Mouse (Mus musculus): ENCODE measurements around the gene Olfml2a.
A peak's percentile ranks its signal among the peaks of the same experiment; 100 is the strongest.

The Olfml2a gene

DNA sequence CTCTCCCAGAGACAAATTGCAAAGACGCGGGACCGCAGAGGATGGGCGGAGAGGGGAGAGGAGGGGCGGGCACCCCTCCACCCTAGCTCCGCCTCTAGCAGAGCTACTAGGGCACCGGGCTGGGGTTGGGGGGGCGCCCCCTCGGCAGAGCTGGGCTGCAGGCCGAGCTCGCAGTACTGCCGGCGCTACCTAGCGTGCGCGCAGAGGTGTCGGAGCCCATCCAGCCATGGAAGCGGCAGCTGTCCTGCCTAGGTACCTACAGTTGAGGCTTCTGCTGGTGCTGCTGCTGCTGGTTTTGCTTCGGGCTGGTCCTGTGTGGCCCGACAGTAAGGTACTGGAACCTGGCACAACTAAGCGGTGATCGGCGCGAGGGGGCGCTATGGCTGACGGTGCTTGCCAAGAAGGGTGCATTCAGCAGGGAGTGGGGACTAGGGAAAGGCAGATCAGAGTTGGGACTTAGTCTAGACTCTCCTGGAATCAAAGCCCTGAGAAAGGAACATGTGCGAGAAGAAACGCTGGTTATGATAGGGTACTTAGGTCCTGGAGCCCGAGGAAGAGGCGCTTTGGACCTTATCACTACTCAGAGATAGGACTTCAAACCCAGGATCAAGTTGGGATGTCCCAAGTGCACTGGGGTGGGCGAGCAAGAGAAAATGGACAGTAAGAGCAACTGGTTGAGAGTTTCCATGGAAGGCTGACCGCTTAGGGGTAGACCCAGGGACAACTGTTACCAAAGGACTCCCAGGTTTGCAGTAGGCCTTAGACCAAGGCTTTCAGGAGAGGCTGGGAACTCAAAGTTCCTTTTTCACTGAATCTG is at the start of gene Olfml2a:
Gene Olfml2a, plus strand, starts transcription at position 128 of the 817 bp plus-strand sequence.
- ATAC-seq (ENCODE audit: insufficient number of reproducible peaks, low FRiP score, low TSS enrichment): 0 out of 2 replicates have a peak, but pooled peaks have one; percentile 47

DNA sequence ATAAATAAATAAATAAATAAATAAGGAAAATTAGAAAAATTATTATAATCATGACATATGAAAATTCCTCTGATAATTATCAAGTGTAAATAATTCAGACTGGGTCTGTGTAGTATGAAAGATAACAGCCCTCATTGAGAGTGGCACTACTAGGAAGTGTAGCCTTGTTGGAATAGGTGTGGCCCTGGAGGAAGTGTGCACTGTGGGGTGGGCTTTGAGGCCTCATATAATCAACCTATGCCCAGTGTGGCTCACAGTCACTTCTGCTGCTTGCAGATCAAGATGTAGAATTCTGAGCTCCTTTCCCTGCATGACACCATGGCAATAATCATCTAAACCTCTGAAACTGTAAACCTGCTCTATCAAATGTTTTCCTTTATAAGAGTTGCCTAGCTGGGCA is 28.9 kb upstream of the Olfml2a start:
- ATAC-seq (ENCODE audit: insufficient number of reproducible peaks, low FRiP score, low TSS enrichment): no peak

GRCm38 (mm10) chr2:38904290-38904689 is 27.5 kb upstream of the Olfml2a start:
- ATAC-seq (ENCODE audit: insufficient number of reproducible peaks, low FRiP score, low TSS enrichment): no peak

DNA sequence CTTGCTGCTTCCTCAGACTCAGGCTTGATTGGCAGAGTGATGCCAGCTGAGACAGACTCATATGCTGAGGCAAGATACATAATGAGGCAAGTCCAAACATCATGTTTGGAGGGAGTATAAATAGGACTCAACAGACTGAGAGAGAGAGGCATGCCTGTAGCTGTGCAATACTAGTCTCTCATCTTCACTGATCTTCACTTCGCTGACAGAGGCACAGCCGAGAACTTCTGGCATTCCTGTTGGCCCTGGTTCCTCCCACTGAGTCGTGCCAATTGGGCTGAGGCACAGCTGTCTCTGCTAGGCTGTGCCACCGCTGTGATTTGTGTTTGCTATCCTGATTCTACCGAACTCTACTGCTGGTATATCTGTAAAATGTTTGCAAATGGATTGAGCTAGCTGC is 25.7 kb upstream of the Olfml2a start:
- no peak for ATAC-seq (ENCODE audit: insufficient number of reproducible peaks, low FRiP score, low TSS enrichment)

- no peak for ATAC-seq (ENCODE audit: insufficient number of reproducible peaks, low FRiP score, low TSS enrichment)
These were observed 23.2 kb upstream of the Olfml2a start for GRCm38 (mm10) chr2:38908604-38909003.

DNA sequence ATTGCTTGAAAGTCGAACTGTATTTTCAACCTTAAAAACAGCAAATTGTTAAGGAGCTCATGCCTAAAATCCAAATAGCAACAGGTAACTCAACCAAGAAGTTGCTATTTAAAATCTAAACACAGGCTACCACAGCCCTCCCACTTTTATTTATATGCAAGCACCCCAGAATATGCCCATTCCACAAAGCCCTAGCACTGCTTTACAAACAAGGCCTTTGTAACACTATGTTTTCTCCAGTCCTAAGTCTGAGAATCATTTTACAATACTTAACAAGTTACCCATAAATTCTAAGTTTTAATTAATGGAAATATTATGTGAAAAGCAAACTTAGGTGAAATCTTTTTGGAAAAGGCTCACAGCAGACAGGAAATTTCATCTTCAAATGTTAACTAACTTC is 17.3 kb upstream of the Olfml2a start:
- ATAC-seq (ENCODE audit: insufficient number of reproducible peaks, low FRiP score, low TSS enrichment): no peak

DNA sequence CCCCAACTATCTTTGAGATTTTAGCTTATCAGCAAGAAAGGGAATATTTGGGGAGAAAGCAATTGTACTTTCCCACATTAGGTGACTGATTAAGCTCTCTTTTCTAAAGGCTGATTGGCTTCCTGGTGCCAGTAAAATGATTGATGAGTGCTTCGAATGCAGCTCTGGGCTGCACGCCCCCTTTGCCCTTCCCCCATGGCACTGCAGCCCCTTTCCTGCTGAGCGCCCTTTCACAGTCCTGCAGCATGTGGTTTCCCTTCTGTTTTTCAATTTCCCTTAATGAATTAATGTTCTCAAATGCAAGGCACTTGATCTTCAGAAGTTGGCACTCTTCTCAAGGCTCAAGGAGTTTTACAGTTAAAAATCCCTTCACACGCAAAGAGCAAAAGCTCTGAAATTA is 16.8 kb upstream of the Olfml2a start:
- ATAC-seq (ENCODE audit: insufficient number of reproducible peaks, low FRiP score, low TSS enrichment): no peak

DNA sequence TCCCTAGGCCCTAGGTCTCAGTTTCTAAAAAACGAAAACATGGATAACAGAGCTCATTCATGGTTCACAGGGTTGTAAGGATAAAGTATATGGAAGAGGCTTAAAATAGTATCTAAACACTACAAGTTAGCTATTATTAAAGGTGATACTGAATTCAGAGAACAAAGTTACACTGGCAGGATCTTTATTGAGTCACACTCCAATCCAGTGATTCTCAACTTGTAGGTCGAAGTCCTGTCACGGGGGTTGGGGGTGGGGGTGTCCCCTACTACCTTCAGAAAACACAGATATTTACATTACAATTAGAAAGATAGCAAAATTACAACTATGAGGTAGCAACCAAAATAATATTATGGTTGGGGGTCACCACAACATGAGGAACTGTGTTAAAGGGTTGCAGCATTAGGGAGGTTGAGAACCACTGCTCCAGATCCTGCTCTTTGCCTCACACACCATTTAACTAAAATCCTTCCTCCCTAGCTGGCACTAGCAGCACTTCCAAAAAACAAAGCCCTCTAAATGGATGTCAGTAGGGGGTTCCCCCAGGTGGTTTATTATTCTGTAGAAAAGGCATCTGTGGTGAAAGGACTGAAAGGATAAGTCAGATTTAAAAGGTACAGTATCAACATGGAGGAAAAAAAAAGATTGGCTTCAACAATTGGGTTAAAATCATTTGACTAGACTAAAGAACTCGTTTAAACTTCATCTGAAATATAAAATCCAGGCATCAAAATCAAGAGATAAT is 14.7 kb upstream of the Olfml2a start:
- ATAC-seq (ENCODE audit: insufficient number of reproducible peaks, low FRiP score, low TSS enrichment): no peak

- ATAC-seq (ENCODE audit: insufficient number of reproducible peaks, low FRiP score, low TSS enrichment): no peak
These were observed 10.4 kb upstream of the Olfml2a start for GRCm38 (mm10) chr2:38921374-38921773.

- ATAC-seq (ENCODE audit: insufficient number of reproducible peaks, low FRiP score, low TSS enrichment): no peak
These were observed 8.3 kb upstream of the Olfml2a start for GRCm38 (mm10) chr2:38923471-38923870.

DNA sequence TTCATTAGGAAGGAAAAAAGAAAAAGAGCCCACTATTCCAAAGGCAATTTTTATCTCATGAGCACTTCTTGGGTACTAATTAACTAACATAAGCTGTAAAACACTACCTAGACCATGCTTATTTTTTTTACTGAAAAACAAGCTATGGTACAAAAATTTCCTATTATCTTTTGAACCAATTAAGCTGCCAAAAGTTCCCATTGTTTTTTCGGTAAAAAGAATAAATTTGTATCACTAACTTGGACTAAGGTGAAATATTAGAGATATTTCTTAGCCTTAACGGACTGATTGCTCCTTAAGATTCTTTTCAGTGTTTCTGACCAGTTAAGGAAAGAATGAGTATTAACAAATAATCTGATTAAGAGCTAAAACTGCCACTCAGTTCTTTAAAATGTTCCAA is 7.9 kb upstream of the Olfml2a start:
- ATAC-seq (ENCODE audit: insufficient number of reproducible peaks, low FRiP score, low TSS enrichment): no peak

GRCm38 (mm10) chr2:38924571-38924970 is 7.2 kb upstream of the Olfml2a start:
- no peak for ATAC-seq (ENCODE audit: insufficient number of reproducible peaks, low FRiP score, low TSS enrichment)

DNA sequence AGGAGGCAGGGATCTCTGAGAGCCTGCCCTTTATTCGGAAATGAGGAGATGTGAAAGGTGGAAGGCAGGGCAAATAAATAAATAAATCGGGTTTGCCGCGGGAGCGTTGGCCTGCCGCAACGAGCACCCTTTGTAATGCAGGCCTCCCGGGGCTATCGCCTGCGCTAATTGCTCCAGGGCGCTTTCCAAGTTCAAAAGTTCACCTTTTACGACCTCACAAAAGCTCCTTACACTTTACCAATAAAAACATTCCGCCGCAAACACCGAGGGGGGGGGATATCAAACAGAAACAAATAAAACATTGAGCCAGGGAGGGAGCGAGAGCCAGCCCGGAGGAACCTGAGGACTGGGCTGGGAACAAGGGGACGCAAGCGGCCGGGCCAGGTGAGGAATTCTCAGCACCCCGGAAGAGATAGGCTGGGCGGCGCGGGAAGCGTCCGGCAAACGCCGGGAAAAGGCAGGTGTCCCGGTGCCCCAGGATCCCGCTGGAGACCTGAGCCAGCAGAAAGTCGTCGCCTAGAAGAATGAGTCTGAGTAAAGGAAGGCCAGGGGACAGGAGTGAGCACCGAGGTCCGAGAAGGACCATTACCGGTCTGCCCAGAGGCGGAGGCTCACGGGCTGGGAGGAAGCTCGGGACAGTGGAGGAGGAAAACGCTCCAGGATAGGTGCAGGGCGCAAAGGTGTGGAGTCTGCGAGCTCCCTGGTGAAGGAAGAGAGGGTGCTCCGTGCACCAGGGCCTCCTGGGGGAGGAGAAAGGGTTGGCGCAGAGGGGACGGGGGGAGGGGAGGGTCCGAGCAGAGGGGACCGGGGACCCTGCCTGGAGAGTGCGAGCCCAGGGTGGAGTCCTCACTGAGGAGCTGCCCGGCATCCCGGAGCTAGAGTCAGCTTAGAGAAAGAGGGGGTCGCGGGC is 6.4 kb upstream of the Olfml2a start:
- peak; percentile 45 for ATAC-seq (ENCODE audit: insufficient number of reproducible peaks, low FRiP score, low TSS enrichment)

DNA sequence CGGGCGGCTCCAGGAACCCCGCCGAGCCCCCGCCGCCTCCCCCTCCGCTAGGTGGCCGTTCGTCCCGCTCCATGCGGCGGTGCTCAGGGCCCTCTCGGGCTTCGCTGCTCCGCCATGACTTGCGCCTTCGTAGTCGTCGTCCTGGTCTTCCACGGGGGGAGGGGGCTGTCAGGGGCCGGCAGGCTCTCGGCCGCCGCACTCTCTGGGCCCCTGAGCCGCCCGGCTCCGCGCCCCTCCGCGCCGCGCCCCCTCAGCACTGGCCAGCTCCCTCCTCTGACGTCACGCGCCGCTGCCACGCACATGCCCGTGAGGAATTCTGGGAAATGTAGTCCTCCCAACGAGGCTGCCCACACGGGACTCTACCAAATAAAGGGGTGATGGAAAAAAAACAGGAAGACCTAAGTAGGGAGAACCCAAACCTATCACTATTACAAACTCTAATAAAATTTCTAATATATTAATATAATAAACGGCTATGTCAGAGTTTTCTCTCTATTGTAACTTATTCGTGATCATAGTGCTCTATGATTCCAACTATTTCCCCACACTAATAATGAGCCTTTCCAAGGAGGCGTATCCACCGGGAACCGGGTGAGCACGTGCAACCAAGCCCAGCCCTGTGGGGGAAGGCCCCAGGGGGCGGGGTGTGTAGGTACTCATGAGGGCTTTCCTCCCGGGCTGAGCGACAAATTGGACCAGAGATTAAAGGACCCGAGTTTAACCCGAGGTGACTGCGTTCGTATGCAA is 5.5 kb upstream of the Olfml2a start:
- peak; percentile 92 for ATAC-seq (ENCODE audit: insufficient number of reproducible peaks, low FRiP score, low TSS enrichment)

- ATAC-seq (ENCODE audit: insufficient number of reproducible peaks, low FRiP score, low TSS enrichment): peak; percentile 42
These were observed 4.4 kb upstream of the Olfml2a start, which contains the start of gene Nr6a1 for GRCm38 (mm10) chr2:38927115-38927979. Gene Nr6a1 (minus strand): TSS chr2:38927688.

GRCm38 (mm10) chr2:38930269-38930668 is 1.5 kb upstream of the Olfml2a start:
- ATAC-seq (ENCODE audit: insufficient number of reproducible peaks, low FRiP score, low TSS enrichment): no peak

GRCm38 (mm10) chr2:38933931-38934330 is 2.2 kb downstream of the Olfml2a start:
- ATAC-seq (ENCODE audit: insufficient number of reproducible peaks, low FRiP score, low TSS enrichment): no peak

DNA sequence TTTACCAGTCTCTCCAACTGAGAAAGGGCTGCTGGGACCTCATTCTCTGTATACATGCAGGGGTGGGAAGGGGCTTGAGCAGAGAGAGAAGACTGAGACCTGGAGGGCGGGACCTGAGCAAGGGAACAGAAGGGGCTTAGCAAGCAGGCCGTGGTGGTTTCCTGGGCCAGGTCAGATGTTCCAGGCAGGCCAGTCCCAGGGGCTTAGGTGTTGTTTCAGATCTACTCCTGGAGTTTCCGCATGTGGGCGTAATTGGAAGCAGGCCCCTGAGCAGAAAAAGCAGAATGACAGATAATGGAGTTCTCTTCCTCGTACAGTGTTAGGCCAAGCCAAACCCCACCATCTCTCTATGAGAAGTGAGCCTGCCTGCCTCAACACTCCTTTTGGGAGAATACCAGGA is 3.2 kb downstream of the Olfml2a start:
- ATAC-seq (ENCODE audit: insufficient number of reproducible peaks, low FRiP score, low TSS enrichment): no peak

Measured in cerebellum, adult (tissue).